Mouse (Mus musculus): Measurements from ENCODE around the gene Anapc2.

Gene Anapc2

GRCm38 (mm10) chr2:25267746-25268309 lies 4.5 kb upstream of the Anapc2 start:
- no peak for DNase-seq (ENCODE audit: low read depth)

DNA sequence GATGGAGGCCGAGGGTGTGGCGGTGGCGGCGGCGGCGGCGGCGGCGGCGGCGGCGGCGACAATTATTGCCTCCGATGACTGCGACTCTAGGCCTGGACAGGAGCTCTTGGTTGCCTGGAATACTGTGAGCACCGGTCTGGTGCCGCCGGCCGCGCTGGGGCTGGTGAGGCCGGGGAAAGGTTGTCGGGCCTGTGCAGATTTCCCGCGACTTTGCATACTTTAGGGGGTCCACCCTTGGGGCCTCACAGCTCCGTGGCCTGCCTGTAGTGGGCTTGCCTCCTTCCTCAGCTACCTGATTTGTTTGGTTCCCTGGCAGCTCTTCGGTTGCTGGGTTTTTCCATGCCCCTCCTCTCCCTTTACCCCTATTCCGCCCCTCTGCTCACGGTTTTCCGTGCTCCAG lies 237 bp downstream of the Anapc2 start:
- no peak for DNase-seq (ENCODE audit: low read depth)

GRCm38 (mm10) chr2:25273010-25273409 lies 732 bp downstream of the Anapc2 start:
- DNase-seq (ENCODE audit: low read depth) = no peak

DNA sequence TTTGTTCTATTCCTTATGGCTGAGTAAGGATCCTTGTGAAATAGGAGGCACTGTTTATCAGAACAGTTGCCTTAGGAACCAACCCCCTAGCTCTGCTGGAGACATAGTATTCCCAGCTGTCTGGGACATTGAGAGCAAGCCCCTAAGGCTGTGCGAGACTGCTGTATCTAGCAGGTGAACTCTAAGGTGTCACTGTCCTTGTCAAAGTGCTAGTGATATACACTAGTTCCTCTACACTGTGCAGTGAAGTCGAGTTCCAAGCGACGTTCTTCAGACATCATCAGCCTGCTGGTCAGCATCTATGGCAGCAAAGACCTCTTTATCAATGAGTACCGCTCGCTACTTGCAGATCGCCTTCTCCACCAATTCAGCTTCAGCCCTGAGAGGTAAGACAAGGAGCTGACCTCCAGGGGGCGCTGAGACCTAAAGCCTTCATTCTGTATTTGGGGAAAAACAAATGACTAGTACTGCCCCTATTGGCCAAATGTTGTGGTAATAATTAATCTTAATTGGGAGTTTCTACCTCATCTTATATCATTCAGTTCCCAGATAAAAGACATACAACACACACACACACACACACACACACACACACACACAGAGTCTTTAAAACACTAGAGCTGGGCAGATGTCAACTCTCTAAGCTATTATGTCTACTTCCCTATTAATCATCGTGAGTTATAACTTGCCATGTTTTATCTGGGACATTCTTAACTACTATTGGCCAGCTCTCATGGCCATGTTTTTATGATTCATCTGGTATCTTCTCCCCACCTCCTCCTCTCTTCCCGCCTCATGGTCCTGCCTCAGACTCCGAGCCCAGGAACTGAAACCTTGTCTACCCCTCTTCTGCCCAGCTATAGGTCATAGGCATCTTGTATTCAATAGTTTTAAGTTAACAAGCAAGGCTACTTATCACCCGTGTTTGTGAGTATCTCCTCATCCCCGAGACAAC lies 6.9 kb downstream of the Anapc2 start:
- peak; percentile 94 for DNase-seq (ENCODE audit: low read depth)

DNA sequence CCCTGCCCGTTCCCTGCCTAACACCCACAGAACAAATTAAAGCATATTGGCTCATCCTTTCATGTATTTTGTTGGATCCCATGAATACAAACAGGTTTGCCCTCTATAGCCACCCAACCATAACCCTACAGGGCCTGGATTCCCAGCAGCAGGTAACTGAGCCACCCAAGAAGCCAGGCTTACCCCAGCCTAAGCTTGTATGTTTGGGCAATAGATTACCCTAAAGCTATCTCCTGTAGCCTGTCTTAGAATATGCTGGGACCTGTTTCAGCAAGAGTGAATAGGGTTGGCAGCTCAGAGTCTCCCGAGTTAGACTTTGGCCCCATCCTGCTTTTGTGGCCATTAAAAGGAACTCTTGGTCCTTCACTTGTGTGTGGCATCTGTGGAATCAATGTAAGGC lies 13.3 kb downstream of the Anapc2 start:
- DNase-seq (ENCODE audit: low read depth) = no peak

DNA sequence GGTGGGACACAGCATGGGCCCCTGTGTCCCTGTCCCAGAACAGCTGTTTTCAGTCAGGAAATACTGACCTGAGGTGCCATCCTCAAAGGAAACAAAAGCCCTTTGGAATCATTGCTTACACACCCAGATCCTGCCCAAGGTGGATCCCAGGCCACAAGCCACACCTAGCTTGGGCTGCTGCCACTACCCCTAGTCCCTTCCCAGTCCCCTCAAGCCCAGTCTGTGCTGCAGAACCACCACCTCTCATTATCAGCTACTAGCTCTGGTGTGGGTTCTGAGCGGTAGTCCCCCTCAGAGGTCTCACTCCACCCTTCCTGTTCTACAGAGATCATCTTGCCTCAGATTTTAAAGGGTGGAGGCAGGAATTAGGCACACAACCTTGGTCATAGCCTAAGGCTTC lies 14.0 kb downstream of the Anapc2 start:
- DNase-seq (ENCODE audit: low read depth) = no peak

DNA sequence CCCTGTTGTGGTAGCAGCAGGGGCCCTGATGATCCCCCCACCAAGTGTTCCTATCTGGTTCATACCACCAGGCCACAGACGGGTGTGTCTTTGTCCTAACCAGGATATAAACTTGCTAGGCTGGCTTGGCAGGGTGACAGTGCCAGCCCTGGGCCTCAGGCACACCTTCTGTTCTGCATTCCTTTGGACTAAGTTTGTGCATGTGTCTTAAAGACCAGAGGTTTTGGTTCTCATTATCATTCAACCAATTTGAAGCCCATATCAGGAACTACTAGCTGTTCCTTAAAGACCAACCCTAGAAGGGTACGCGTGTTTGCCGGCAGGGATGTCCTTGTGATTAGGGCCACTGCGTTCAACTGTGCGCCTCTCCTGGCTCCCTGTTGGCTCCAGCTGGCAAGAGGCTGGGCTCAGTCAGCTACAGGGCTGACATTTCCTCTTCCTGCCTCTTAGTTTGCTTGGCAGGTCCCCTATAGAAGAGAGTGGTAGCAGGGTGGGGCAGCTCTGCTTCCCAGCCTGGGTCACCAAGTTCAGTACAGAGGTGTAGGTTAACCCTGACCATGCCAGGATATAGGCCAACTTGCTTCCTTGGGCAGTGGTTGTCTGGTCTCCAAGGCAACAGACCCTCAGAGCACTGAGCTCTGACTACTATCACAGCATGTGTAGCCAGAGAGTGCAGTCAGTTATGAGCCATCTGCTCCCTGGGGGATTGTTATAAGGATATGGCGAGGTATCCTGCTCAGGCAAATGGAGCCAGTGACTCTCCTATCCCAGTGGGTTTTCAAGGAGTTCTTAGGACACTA lies 14.8 kb downstream of the Anapc2 start:
- DNase-seq (ENCODE audit: low read depth) = no peak

GRCm38 (mm10) chr2:25287927-25288649 lies 15.8 kb downstream of the Anapc2 start, which contains the start of gene Tmem210:
Gene Tmem210, plus strand, starts transcription at chr2:25288145.
- DNase-seq (ENCODE audit: low read depth) = no peak

DNA sequence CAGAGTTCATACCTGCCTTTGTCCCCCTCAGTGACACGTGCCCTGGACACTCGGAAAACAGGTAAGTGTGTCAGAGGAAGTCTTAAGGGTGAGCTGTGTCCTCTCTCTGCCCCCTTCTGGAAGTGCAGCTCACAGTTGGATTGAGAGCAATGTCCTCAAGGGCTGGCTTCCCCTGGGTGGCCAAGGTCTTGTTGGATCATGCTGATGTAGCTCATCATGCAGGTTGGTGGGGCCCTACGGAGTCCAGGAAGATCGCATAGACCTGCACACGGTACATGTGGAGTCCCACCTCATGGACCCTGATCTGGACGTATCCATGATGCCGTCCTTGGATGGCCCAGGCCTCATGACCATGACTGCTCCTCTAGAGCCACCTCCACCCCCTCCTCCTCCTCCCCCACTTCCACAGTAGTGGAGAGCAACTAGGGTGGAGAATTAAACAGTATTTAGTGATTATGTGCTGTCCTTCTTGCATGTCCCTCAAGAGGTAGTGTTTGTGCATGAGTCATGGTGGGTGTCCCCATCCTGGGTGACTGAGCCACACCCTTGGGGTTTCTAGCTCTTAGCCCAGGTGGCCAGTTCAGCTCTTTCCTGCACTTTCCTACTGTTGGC lies 16.6 kb downstream of the Anapc2 start:
- no peak for DNase-seq (ENCODE audit: low read depth)

- DNase-seq (ENCODE audit: low read depth) = no peak
Measured at GRCm38 (mm10) chr2:25289651-25290050, 17.4 kb downstream of the Anapc2 start, which contains the start of gene Lrrc26. Gene Lrrc26, plus strand, starts transcription at chr2:25289915.

- no peak for DNase-seq (ENCODE audit: low read depth)
Measured at GRCm38 (mm10) chr2:25290101-25290815, 18.0 kb downstream of the Anapc2 start.

DNA sequence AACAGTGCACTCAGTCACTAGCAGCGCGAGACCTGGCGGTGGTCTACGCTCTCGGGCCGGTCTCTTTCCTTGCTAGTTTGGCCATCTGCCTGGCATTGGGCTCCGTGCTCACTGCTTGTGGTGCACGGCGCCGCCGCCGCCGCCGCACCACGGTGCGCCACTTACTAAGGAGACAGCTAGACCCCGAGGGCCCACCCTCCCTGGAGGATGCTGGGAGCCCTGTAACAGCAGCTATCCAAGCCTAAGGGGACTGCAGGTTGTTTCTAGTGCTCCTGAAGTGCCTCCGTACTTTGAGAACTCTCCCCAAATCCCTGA lies 18.5 kb downstream of the Anapc2 start:
- no peak for DNase-seq (ENCODE audit: low read depth)

GRCm38 (mm10) chr2:25291184-25292053 lies 19.1 kb downstream of the Anapc2 start:
- DNase-seq (ENCODE audit: low read depth) = no peak

DNA sequence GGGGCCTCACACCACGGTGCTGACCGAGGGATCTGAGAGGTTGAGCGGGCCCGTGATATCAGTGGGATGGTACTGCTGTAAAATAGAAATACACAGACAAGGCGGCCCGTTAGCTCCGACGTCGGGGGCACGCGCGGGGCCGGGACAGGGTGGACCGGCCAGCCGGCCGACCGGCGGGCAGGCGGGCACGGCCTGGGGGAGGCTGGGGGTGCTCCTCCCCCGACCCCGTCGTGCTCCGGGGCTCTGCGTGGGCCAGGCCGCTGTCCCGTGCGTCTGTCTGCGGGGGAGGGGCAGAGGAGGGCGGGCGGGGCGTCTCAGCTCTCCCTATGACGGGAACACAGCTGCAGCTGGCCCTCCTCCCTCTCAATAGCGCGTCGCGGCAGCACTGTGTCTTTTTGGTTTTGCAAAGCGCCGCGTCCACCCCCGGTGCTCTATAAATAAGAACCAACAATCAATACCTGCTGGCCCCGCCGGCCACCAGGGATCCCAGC lies 19.8 kb downstream of the Anapc2 start:
- no peak for DNase-seq (ENCODE audit: low read depth)

- DNase-seq (ENCODE audit: low read depth) = peak; percentile 63
Measured at GRCm38 (mm10) chr2:25292856-25293255, 20.6 kb downstream of the Anapc2 start.

GRCm38 (mm10) chr2:25293706-25294105 lies 21.4 kb downstream of the Anapc2 start:
- no peak for DNase-seq (ENCODE audit: low read depth)

DNA sequence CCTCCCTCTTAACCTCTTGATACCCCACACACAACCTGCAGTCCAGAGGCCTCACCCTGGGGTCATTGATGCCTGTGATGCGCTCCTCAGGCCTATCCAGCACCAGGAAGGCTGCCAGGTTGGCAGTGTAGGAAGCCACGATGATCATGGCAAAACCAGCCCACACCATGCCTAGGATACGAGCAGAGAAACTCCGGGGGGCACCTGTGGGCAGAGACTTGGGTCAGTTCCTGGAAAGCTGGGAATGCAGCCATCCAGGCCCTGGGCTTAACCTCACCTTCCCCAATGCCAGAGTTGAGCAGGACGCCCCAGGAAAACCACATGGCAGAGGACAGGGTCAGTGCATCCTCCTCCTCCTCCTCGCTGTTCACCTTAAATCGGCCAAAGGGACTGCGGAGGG lies 24.8 kb downstream of the Anapc2 start:
- no peak for DNase-seq (ENCODE audit: low read depth)

DNA sequence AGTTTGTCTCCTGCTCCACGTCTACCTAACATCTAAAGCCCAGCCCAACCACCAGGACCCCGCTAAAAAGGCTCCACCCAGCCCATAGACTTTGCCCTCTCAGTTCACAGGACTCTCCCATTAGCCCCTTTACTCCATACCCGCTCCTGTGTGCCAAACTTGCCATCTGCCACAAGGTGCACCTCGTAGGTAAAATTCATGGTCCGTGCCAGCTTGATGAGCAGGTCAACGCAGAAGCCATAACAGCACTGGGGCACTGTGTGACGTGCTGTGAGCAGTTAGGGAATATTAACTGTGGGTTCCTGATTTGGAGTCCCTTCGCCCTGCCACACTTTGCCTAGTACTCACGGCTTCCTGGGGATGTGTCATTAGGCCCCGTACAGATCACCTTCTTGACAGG lies 25.8 kb downstream of the Anapc2 start:
- no peak for DNase-seq (ENCODE audit: low read depth)

DNA sequence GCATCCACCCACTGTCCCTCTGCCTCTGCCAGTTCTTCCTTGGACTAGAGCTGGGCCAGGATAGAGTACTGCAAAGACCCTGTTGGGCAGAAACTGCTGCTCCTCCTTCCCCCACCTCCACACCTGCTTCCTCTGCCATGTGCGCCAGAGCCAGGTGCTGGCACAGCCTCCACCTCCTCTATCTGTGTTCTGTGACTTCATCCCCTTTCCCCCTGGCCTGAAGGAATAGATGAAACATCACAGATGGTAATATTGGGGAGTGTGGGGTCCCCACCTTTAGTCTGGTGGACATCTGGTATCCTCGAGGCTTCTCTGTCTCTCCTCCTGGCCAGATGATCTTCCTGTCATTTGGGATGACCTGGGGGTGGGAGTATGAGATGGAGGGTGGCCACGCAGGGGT lies 31.2 kb downstream of the Anapc2 start:
- DNase-seq (ENCODE audit: low read depth) = no peak

Data from c-Kit-positive CD71-negative TER-119-negative erythroid progenitor cells, embryonic 14.5 days (primary cell).